Comparison of ENCODE assay signal across 8 mouse cellular contexts in genomic region chr2:29846061-29846853, GRCm38 (mm10). TPM values are rescaled to one million over a fixed set of nuclear protein-coding genes. Genes with fewer than 3 reads are reported as not detected.
DNase-seq lines count a peak whose midpoint lies in the region; ATAC-seq lines count a peak whose summit lies in the region.

No protein-coding gene starts in this region.

- H3K9ac ChIP-seq in embryonic facial prominence, embryonic 14.5 days (ENCODE audit: low read depth, low read length): peak overlapping the region; percentile 20; the same call in 1 of the 2 replicates
- peak overlapping the region; percentile 93 for H3K9ac ChIP-seq in neural tube, embryonic 14.5 days (replicated peaks; ENCODE audit: low read depth, low read length)

- H3K36me3 ChIP-seq in embryonic facial prominence, embryonic 14.5 days (ENCODE audit: control insufficient read depth, insufficient read depth, low read length): peaks cover 24% of the 10 kb centered on the region
- no peaks in the 10 kb centered on the region; the same call in 1 of the 2 replicates for H3K36me3 ChIP-seq in neural tube, embryonic 14.5 days (ENCODE audit: control insufficient read depth, insufficient read depth, low read length)

- H3K27me3 ChIP-seq in embryonic facial prominence, embryonic 14.5 days (replicated peaks; ENCODE audit: control insufficient read depth, insufficient read depth, low read length): peaks cover 52% of the 10 kb centered on the region
- no peaks in the 10 kb centered on the region; the same call in 1 of the 2 replicates for H3K27me3 ChIP-seq in neural tube, embryonic 14.5 days (ENCODE audit: control insufficient read depth, insufficient read depth, low read length)

- H3K4me1 ChIP-seq in embryonic facial prominence, embryonic 14.5 days (ENCODE audit: control insufficient read depth, insufficient read depth, low read length): peaks cover 2% of the 10 kb centered on the region; the same call in 1 of the 2 replicates
- peaks cover 31% of the 10 kb centered on the region for H3K4me1 ChIP-seq in neural tube, embryonic 14.5 days (ENCODE audit: control insufficient read depth, insufficient read depth, low read length)

- intact Hi-C loops in left cerebral cortex, postnatal 4 days (cut with DNase I): no loop called here

- H3K4me2 ChIP-seq in embryonic facial prominence, embryonic 14.5 days (ENCODE audit: low read depth, low read length): peak overlapping the region; percentile 54
- H3K4me2 ChIP-seq in neural tube, embryonic 14.5 days (ENCODE audit: low read depth, low read length): peak overlapping the region; percentile 76

- DNase-seq in left cerebral cortex, postnatal 4 days: peak; percentile 32
- no peak for DNase-seq in left cerebral cortex, adult 8-10 months (ENCODE audit: low spot score in 2 of 2)
- DNase-seq in embryonic facial prominence, embryonic 14.5 days (ENCODE audit: low spot score): no peak
- peak; percentile 39 to 68 for DNase-seq in kidney, postnatal 25 days
- no peak for DNase-seq in natural killer cell, adult 2 months (ENCODE audit: low spot score in 2 of 2)
- DNase-seq in heart, adult 18-20 months: no peak

- no peaks in the 10 kb centered on the region for H3K9me3 ChIP-seq in embryonic facial prominence, embryonic 14.5 days (ENCODE audit: control insufficient read depth, low read length)
- no peaks in the 10 kb centered on the region for H3K9me3 ChIP-seq in neural tube, embryonic 14.5 days (ENCODE audit: control insufficient read depth, low read length)

- peak overlapping the region; percentile 26 for H3K4me3 ChIP-seq in embryonic facial prominence, embryonic 14.5 days (ENCODE audit: low read depth, low read length)
- peak overlapping the region; percentile 61 for H3K4me3 ChIP-seq in neural tube, embryonic 14.5 days (ENCODE audit: low read depth, low read length)

- no peak overlapping the region for H3K27ac ChIP-seq in embryonic facial prominence, embryonic 14.5 days (replicated peaks; ENCODE audit: low read depth, low read length)
- peak overlapping the region; percentile 91 for H3K27ac ChIP-seq in neural tube, embryonic 14.5 days (ENCODE audit: low read depth, low read length)

- 7% methylated on average over 27 of the region's 47 CpGs for WGBS in embryonic facial prominence, embryonic 14.5 days
- 1% methylated on average over 45 of the region's 47 CpGs for WGBS in neural tube, embryonic 14.5 days

- no peak for ATAC-seq in embryonic facial prominence, embryonic 14.5 days (ENCODE audit: low read depth)
- ATAC-seq in neural tube, embryonic 14.5 days (ENCODE audit: low read depth): peak; percentile 62
- ATAC-seq in erythroblast, adult 5-6 weeks (replicated peaks; ENCODE audit: low FRiP score, poor library complexity, severe bottlenecking): no peak

RNA-seq across cellular contexts. Expression of gene Cercam, which starts 22.7 kb away (rescaled TPM):
- total RNA-seq in left cerebral cortex, postnatal 4 days (2021): 10 to 100 TPM; 17.5 to 19.0 TPM
- 10 to 100 TPM in 3 of 4 experiments, 1 to 10 TPM in 1; 7.7 to 11.6 (median 11.0) TPM for total RNA-seq in left cerebral cortex, adult 8-10 months (2022)
- 29.2 and 32.8 TPM in 2 replicates for polyA plus RNA-seq in embryonic facial prominence, embryonic 14.5 days (2014; fragmentation: Nextera tagmentation; extraction: Ambion mirVana)
- 21.4 and 22.9 TPM in 2 replicates for polyA plus RNA-seq in neural tube, embryonic 14.5 days (2014; fragmentation: Nextera tagmentation; extraction: Ambion mirVana)
- total RNA-seq in erythroblast, adult 5-6 weeks (2015; ENCODE audit: low replicate concordance): 16.9 and 19.4 TPM in 2 replicates
- 18.8 and 20.8 TPM in 2 replicates for total RNA-seq in erythroblast, adult 5-6 weeks (2017; ENCODE audit: low replicate concordance)
- 1 to 10 TPM; 1.9 to 2.7 TPM for total RNA-seq in heart, adult 18-20 months (2021)

RNA-seq across cellular contexts. Expression of gene Urm1, which starts 26.4 kb away (rescaled TPM):
- 10 to 100 TPM; 46.1 to 51.1 TPM for total RNA-seq in left cerebral cortex, postnatal 4 days (2021)
- 10 to 100 TPM; 52.1 to 65.1 (median 59.8) TPM for total RNA-seq in left cerebral cortex, adult 8-10 months (2022)
- 20.3 and 21.6 TPM in 2 replicates for polyA plus RNA-seq in embryonic facial prominence, embryonic 14.5 days (2014; fragmentation: Nextera tagmentation; extraction: Ambion mirVana)
- 21.8 and 24.6 TPM in 2 replicates for polyA plus RNA-seq in neural tube, embryonic 14.5 days (2014; fragmentation: Nextera tagmentation; extraction: Ambion mirVana)
- 5.4 and 8.2 TPM in 2 replicates for total RNA-seq in erythroblast, adult 5-6 weeks (2015; ENCODE audit: low replicate concordance)
- 5.6 and 8.9 TPM in 2 replicates for total RNA-seq in erythroblast, adult 5-6 weeks (2017; ENCODE audit: low replicate concordance)
- 10 to 100 TPM; 30.3 to 39.9 TPM for total RNA-seq in heart, adult 18-20 months (2021)

RNA-seq across cellular contexts. Expression of gene Odf2, which starts 42.8 kb away (rescaled TPM):
- total RNA-seq in left cerebral cortex, postnatal 4 days (2021): 100 to 1,000 TPM; 119 TPM
- 100 to 1,000 TPM in 1 of 4 experiments, 10 to 100 TPM in 3; 85.4 to 106 (median 97.1) TPM for total RNA-seq in left cerebral cortex, adult 8-10 months (2022)
- 35.6 and 42.4 TPM in 2 replicates for polyA plus RNA-seq in embryonic facial prominence, embryonic 14.5 days (2014; fragmentation: Nextera tagmentation; extraction: Ambion mirVana)
- polyA plus RNA-seq in neural tube, embryonic 14.5 days (2014; fragmentation: Nextera tagmentation; extraction: Ambion mirVana): 68.2 and 68.6 TPM in 2 replicates
- total RNA-seq in erythroblast, adult 5-6 weeks (2015; ENCODE audit: low replicate concordance): 25.2 and 25.9 TPM in 2 replicates
- total RNA-seq in erythroblast, adult 5-6 weeks (2017; ENCODE audit: low replicate concordance): 51.4 and 68.7 TPM in 2 replicates
- total RNA-seq in heart, adult 18-20 months (2021): 10 to 100 TPM; 15.0 to 21.8 TPM

RNA-seq across cellular contexts. Expression of gene Slc27a4, which starts 43.8 kb away (rescaled TPM):
- 10 to 100 TPM; 80.4 to 86.7 TPM for total RNA-seq in left cerebral cortex, postnatal 4 days (2021)
- total RNA-seq in left cerebral cortex, adult 8-10 months (2022): 10 to 100 TPM; 73.1 to 75.0 (median 74.0) TPM
- 15.0 and 15.7 TPM in 2 replicates for polyA plus RNA-seq in embryonic facial prominence, embryonic 14.5 days (2014; fragmentation: Nextera tagmentation; extraction: Ambion mirVana)
- 35.8 and 37.6 TPM in 2 replicates for polyA plus RNA-seq in neural tube, embryonic 14.5 days (2014; fragmentation: Nextera tagmentation; extraction: Ambion mirVana)
- 1.9 and 4.2 TPM in 2 replicates for total RNA-seq in erythroblast, adult 5-6 weeks (2015; ENCODE audit: low replicate concordance)
- total RNA-seq in erythroblast, adult 5-6 weeks (2017; ENCODE audit: low replicate concordance): 5.1 and 9.8 TPM in 2 replicates
- total RNA-seq in heart, adult 18-20 months (2021): 10 to 100 TPM; 16.2 to 17.6 TPM

RNA-seq across cellular contexts. Expression of gene Trub2, which starts 58.0 kb away (rescaled TPM):
- 10 to 100 TPM; 48.2 to 51.1 TPM for total RNA-seq in left cerebral cortex, postnatal 4 days (2021)
- 10 to 100 TPM; 45.4 to 53.5 (median 50.2) TPM for total RNA-seq in left cerebral cortex, adult 8-10 months (2022)
- 20.4 and 24.4 TPM in 2 replicates for polyA plus RNA-seq in embryonic facial prominence, embryonic 14.5 days (2014; fragmentation: Nextera tagmentation; extraction: Ambion mirVana)
- 27.1 and 29.3 TPM in 2 replicates for polyA plus RNA-seq in neural tube, embryonic 14.5 days (2014; fragmentation: Nextera tagmentation; extraction: Ambion mirVana)
- total RNA-seq in erythroblast, adult 5-6 weeks (2015; ENCODE audit: low replicate concordance): 25.1 and 27.7 TPM in 2 replicates
- 29.7 and 31.1 TPM in 2 replicates for total RNA-seq in erythroblast, adult 5-6 weeks (2017; ENCODE audit: low replicate concordance)
- 10 to 100 TPM; 31.6 to 42.1 TPM for total RNA-seq in heart, adult 18-20 months (2021)

Comparison
In these comparisons a context has a peak if more than half of its experiments do, and no peak if none do; other contexts are left out.
1. DNase-seq: peak in left cerebral cortex, postnatal 4 days (single experiment) and kidney, postnatal 25 days (2 of 2); none in left cerebral cortex, adult 8-10 months (0 of 2), embryonic facial prominence, embryonic 14.5 days (single experiment), natural killer cell, adult 2 months (0 of 2) and heart, adult 18-20 months (0 of 2).